Mouse (Mus musculus) megakaryocyte, adult 5-6 weeks (primary cell): ENCODE data around the gene Ptpru. TPM values are rescaled to one million over a fixed set of nuclear protein-coding genes. Genes with fewer than 3 reads are reported as not detected.

Experiments
- ATAC-seq: 2 replicates; pipeline ENCODE4 v1.8.0; 2016; ENCODE audit warnings: mild to moderate bottlenecking, inconsistent platforms; ENCODE audit not compliant: poor library complexity, severe bottlenecking
- total RNA-seq, 2 experiments: library from RNA; stranded (forward) in 1 of 2; stranded (reverse) in 1 of 2; fragments of 153-499, 151-499 nt in 1 of 2; fragments of 221-1000, 200-1000 nt in 1 of 2; gene quantifications; 2 replicates each; pipeline versions ENCODE4 v1.2.3 to v1.2.4; 2015 to 2017

Ptpru gene
- total RNA-seq (2015) (2.1 and 2.5 TPM in 2 replicates), total RNA-seq (2017) (0.49 and 0.95 TPM in 2 replicates)

DNA sequence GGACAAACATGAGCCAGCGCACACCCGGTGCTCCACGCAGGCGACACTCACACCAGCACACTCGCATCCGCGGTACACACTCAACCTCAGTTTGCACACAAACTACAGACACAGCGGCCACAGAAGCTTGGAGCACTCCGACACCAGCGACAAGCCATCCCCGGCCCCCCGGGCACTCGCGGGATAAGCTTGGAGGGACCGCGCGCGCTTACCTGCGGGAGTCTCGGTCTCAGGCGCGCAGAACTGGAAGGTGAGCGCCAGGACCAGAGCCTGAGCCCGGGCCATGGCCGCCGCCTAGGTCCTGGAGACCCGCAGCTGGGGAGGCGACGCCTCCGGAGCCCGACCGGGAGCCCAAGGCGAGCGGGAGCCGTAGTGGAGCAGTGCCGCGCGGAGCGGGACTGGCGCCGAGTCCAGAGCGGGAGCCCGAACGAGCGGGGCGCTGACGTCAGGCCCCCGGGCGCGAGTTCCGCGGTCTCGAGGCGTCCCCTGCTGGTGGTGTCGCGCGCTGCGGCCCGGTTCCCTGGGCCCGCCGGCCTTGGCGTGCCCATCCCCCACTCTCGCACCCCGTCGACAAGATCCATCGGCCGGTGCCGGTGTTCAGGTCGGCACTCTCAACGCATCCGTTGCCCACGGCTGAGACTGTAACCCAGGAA is at the start of gene Ptpru:
Ptpru (minus strand) TSS at position 417 of the 653 bp plus-strand sequence.
- peak; percentile 90 for ATAC-seq

- ATAC-seq = no peak
Observed at GRCm38 (mm10) chr4:131885376-131885775, 47.3 kb upstream of the Ptpru start.

DNA sequence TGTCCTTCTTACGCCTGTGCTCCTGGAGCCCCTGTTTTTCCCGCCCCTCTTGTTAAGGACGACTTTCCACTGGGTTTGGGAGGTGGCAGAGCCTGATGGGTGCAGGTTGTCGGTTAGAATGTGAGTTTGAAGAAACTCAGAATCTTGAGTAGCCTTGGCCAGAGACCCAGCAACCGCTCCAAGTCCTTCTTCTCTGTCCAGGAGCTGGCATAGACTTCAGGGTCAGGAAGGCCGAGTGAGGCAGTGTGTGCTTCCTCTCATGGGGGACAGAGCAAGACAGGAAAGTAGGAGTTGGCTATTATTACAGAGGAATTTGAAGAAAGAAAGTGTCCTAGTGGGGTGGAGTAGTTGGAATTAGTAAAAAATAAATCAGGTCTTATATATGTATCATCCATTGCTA is 45.5 kb upstream of the Ptpru start:
- no peak for ATAC-seq

- no peak for ATAC-seq
Observed at GRCm38 (mm10) chr4:131881306-131881705, 43.2 kb upstream of the Ptpru start.

- ATAC-seq = no peak
Observed at GRCm38 (mm10) chr4:131879692-131880091, 41.6 kb upstream of the Ptpru start.

- ATAC-seq = no peak
Observed at GRCm38 (mm10) chr4:131876836-131877235, 38.7 kb upstream of the Ptpru start.

- no peak for ATAC-seq
Observed at GRCm38 (mm10) chr4:131875242-131875641, 37.2 kb upstream of the Ptpru start.

DNA sequence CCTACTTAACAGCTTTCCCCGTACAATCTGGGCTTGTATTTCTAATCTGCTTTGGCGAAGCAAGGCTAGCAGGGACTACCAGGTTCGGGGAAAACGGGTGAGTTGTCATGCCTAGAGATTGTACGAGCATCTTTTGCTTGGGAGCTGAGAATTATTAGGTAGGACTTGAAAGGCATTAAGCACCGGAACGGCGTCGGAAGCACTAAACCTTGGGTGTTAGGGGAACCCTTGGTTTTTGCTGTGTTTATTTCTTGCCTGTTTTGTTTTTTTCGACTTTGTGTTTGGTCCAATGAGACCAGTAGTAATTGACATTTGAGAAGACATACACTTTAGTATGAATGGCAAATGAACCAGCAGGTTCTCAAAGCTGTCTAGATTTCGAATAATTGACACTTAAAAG is 36.5 kb upstream of the Ptpru start:
- no peak for ATAC-seq

DNA sequence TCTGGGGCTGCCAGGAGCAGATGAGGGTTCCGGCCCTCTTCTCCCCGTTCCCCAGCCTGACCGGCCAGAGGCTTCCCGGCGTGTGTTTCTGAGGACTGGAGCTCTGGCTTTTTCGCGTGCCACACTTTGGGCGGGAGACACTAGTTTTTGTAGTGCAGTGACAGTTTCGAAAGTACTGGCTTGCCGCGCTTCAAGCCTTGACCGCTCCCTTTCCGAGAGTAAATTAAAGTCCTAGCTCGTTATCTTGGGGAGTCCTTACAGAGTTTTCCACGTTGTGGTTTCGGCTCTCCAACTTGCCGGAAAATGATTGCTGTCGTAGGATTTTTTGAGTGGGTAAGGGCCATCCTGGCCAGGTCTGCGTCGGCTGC is 36.1 kb upstream of the Ptpru start:
- peak; percentile 16 for ATAC-seq

DNA sequence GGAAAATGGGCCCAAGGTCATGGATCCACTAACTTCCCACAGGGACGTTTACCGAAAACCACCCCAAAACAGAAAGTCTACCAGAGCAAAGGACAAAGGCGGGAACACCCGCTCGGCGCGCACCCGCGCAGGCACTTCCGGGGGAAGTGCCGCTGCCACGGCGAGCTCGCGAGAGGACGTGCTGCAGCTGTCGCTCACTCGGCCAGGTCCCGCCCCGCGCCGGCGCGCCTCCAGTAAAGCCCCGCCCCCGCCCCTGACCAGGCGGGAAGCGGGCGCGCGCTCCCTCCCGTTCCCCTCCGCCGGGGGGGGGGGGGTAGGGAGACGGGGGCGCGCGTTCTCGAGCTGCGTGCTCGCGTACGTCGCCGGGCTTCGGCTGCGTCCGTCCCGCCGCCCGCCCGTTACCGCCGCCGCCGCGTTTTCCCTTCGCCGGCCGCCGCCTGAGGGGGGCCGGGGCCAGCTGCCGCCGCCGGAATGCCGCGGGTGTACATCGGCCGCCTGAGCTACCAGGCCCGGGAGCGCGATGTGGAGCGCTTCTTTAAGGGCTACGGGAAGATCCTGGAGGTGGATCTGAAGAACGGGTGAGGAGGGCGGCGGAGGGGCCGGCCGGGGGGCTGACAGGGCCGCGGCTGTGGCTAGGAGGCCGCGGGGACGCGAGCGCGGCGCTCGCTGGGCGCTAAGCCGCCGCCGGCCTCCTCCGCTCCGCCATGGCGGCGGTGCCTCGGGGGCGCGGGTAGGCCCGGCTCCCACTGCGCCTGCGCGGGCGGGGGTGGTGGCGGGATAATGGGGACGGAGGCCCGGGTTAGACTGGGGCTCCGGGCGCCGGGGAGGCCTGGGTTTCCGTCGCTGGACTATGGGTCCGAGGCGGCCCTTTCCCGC is 35.4 kb upstream of the Ptpru start, which contains the start of gene Srsf4:
Srsf4 (plus strand) TSS at position 325 of the 876 bp plus-strand sequence.
- ATAC-seq = peak; percentile 97

DNA sequence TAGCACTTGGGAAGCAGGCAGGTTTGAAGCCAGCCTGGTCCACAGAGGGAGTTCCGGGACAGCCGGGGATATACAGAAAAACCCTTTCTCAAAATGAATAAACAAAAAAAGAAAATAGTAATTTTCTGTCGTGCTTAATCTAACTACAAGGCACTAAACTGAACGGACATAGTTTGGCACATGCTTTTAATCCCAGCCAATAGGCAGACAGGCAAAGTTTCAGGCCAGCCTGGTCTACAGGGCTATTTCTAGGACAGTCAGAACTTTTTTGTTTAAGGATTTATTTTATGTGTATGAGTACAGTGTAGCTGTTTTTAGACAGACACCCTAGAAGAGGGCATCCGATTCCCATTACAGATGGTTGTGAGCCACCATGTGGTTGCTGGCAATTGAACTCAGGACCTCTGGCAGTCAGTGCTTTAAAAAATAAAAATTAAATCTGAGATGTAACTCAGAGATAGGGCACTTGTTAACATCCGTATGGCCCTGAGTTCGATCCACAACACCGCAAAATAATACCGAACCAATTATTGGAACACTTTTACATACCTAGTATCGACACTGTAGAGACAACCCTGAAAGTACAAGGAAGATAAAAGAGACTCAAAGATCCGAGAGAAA is 34.7 kb upstream of the Ptpru start:
- ATAC-seq = no peak

DNA sequence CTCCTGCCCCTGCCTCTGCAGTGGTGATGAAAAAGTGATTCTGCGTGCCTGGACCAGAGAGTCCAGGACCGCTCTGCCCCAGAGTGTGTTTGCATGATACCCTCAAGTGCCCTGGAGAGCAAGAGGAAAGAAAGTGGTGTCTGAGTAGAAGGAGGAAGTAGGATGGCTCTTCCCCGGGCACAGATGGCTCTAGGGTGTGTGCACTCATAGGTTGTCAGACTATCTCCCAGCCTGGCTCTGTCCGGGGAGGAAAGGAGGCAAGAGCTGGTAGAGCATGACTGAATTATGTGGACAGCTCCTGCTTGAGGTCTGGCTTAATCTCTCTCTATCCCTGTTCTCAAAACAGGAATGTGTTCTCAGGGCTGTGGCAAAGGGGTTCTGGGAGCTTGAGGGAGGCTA is 23.3 kb upstream of the Ptpru start:
- ATAC-seq = peak; percentile 73

DNA sequence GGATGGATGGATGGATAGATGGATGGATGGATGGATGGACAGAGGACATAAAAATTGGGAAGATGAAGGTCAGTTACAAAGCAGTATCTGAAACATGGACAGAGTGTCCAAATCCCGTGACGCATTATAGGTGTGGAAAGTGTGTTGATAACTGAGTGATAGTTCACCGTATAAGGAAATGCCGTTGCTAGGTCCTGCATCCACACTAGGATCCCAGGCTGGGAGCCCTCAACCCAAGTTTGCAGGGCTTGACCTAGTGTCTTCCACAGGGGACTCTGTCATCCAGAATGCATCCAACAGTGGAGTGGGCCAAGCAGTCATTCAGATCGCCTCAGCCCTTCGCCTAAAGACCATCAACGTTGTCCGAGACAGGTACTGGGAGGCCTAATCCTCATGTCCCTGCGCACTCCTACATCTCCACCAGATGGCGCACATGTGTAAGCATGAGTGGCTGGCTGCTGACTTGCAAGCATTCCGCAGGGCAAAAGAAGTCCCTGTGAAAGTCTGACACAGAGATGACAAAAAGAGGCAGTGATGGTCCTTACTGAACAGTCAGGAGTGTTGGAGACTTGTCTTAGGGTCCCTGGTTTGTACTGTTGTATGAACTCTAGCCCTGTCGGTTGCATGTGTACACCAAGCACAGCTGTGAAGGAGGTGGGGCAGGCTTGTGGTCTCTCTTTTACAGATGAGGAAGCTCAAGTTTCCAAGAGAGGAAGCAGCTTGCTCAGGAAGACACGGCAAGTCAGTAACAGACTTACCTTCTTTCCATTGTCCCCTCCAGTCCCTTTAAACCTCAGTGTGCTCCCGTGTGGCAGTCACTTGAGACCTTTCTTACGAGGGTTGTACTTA is 22.6 kb upstream of the Ptpru start:
- ATAC-seq = peak; percentile 86

GRCm38 (mm10) chr4:131854950-131855349 is 16.9 kb upstream of the Ptpru start:
- ATAC-seq = peak; percentile 83

DNA sequence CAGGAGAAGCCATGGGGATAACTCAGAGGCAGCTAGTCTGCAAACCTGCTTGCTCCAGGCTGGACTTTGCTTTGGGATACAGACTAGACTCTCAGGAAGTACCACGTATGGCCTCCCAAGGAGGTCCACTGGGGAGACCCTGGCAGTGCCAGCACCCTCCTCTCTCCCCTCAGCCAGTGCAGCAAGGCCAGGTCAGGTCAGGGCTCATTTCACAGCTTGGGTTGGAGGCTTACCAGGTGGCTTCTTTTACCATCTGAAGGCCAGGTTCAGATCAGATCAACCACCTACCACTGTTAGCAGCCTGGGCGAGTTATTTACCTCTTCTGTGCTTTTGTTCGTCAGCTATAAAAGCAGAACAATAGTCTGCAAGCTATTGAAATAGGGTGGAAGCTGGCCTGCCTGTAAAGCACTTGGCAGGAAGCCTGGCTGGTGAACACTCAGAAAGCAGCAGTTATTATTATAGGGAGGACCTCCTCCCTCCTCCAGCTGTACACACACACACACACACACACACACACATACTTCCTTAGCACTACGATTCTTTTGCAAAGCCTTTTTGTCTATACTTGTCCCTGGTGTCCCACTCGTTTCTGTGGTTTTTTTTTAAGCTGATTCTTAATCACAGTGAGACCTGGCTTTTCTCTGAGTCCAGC is 12.0 kb upstream of the Ptpru start:
- ATAC-seq = no peak

DNA sequence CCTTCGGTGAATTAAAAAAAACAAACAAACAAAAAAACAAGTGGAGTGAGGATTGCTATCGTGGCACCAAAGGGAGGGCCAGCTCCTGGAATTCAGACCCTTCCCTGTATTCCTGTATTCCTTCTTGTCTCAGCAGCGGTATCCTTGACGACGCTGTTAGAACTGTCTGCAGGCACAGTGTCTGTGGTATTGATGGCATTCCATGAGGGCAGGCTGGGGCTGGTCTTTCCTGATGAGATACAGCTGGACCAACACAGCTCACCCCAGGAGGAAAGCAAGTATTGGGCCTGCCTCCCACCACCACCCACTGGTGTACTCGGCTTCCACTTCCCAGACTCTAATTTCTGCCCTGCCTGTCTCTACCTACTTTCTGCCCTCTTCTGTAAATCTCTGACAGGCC is 10.0 kb upstream of the Ptpru start:
- ATAC-seq = no peak

GRCm38 (mm10) chr4:131845991-131846778 is 8.1 kb upstream of the Ptpru start:
- ATAC-seq = no peak

DNA sequence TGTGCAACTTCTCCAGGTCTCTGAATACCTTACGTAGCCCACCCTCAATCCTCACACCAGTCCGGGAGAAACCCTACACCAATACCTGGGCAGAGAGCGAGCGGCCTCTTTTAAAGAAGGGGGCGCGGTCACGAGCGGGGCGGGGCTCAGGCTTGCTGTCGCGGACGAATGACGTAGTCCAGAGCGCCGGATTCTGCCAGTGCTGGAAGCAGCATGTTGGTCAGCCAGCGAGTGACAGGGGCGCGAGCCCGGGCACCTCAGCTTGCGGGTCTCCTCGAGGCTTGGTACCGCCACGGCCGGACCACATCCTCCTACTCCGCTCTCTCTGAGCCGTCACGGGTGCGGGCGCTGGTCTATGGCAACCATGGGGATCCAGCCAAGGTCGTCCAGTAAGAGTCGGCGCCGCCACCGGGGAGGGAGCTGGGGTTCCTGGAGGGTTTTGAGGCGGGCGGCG is 5.2 kb upstream of the Ptpru start, which contains the start of gene Mecr:
Mecr (plus strand) TSS at position 181 of the 454 bp plus-strand sequence.
- peak; percentile 98 for ATAC-seq

DNA sequence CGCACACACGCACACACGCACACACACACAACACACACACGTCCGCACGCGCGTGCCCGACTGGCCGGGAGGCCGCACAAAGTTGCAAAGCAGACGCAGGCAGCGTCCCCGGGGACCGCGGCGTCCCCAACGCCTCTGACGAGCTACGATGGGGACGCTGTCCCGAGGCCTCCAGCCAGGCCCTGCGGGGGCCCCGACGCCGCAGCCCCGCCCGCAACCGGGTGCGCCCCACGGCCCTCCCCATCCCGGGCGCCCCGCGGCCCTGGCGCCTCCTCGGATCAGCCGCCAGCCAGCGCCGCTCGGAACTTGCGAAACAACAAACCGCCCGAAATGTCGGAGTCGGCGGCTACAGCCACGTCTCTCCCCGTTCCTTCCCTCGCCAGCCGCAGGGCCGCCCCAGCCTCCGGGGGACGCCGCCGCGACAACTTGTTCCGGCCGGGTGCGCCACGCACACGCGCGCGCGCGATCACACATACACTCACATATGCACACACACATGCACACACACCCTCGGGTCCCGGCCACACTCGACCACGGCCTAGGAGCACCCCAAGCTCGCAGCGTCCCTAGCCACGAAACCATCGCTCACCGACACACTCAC is 1.1 kb downstream of the Ptpru start:
- peak; percentile 37 for ATAC-seq
